Mouse (Mus musculus) c-Kit-negative CD71-positive TER-119-positive erythroid progenitor cells, embryonic 14.5 days (primary cell): Measurements from ENCODE around the gene Mettl27.
"Not testable (repeated sequence)": the region's sequence is repeated elsewhere in the genome, so short reads cannot be mapped to it uniquely, and the experiment has no call there.

Experiments used
- DNase-seq: peaks from one replicate; pipeline ENCODE4 v3.0.0-alpha.2; 2013; ENCODE audit warnings: low read depth, low spot score

Mettl27 gene

GRCm38 (mm10) chr5:134951053-134951884 is 19.1 kb downstream of the Mettl27 start:
- DNase-seq, result no peak

- DNase-seq, result no peak
These were observed 23.3 kb downstream of the Mettl27 start for GRCm38 (mm10) chr5:134955491-134955890.

- no peak for DNase-seq
These were observed 26.9 kb downstream of the Mettl27 start for GRCm38 (mm10) chr5:134959114-134959513.

GRCm38 (mm10) chr5:134960430-134960829 is 28.3 kb downstream of the Mettl27 start:
- no peak for DNase-seq

- no peak for DNase-seq
These were observed 29.4 kb downstream of the Mettl27 start for GRCm38 (mm10) chr5:134961519-134961918.

- no peak for DNase-seq
These were observed 31.4 kb downstream of the Mettl27 start for GRCm38 (mm10) chr5:134963546-134963945.

- DNase-seq, result not testable (repeated sequence)
These were observed 32.5 kb downstream of the Mettl27 start for GRCm38 (mm10) chr5:134964655-134965054.

GRCm38 (mm10) chr5:134965473-134965851 is 33.3 kb downstream of the Mettl27 start:
- peak; percentile 72 for DNase-seq

- DNase-seq, result peak; percentile 41
These were observed 34.0 kb downstream of the Mettl27 start for GRCm38 (mm10) chr5:134965852-134966821.

- no peak for DNase-seq
These were observed 35.2 kb downstream of the Mettl27 start for GRCm38 (mm10) chr5:134967164-134967944.

- DNase-seq, result no peak
These were observed 38.5 kb downstream of the Mettl27 start for GRCm38 (mm10) chr5:134970671-134971070.

- DNase-seq, result no peak
These were observed 40.9 kb downstream of the Mettl27 start for GRCm38 (mm10) chr5:134973081-134973480.

- no peak for DNase-seq
These were observed 41.4 kb downstream of the Mettl27 start for GRCm38 (mm10) chr5:134973526-134973925.

- DNase-seq, result no peak
These were observed 42.1 kb downstream of the Mettl27 start for GRCm38 (mm10) chr5:134974294-134974693.

- DNase-seq, result no peak
These were observed 42.8 kb downstream of the Mettl27 start for GRCm38 (mm10) chr5:134974921-134975320.

GRCm38 (mm10) chr5:134976164-134976563 is 44.0 kb downstream of the Mettl27 start:
- DNase-seq, result peak; percentile 40

GRCm38 (mm10) chr5:134976577-134977250 is 44.5 kb downstream of the Mettl27 start:
- DNase-seq, result no peak

GRCm38 (mm10) chr5:134977837-134978236 is 45.7 kb downstream of the Mettl27 start:
- DNase-seq, result no peak

GRCm38 (mm10) chr5:134981149-134981548 is 49.0 kb downstream of the Mettl27 start:
- DNase-seq, result no peak

GRCm38 (mm10) chr5:134983111-134983510 is 50.9 kb downstream of the Mettl27 start:
- DNase-seq, result no peak

GRCm38 (mm10) chr5:134983771-134984170 is 51.6 kb downstream of the Mettl27 start:
- no peak for DNase-seq
